Mouse (Mus musculus) A20 (cell line): Measurements from ENCODE around the gene Ralgps1.

Experiments
- DNase-seq: peaks from one replicate; pipeline ENCODE4 v3.0.0-alpha.2; 2011; ENCODE audit warnings: low read depth, low spot score

Ralgps1 gene

GRCm38 (mm10) chr2:33280525-33280924, 90.8 kb downstream of the Ralgps1 start:
- DNase-seq, result no peak

- DNase-seq, result no peak
Observed at GRCm38 (mm10) chr2:33279758-33280157, 91.5 kb downstream of the Ralgps1 start.

- DNase-seq, result no peak
Observed at GRCm38 (mm10) chr2:33274719-33275490, 96.4 kb downstream of the Ralgps1 start.

- DNase-seq, result no peak
Observed at GRCm38 (mm10) chr2:33272665-33273439, 98.4 kb downstream of the Ralgps1 start.

- no peak for DNase-seq
Observed at GRCm38 (mm10) chr2:33271511-33271910, 99.8 kb downstream of the Ralgps1 start.

GRCm38 (mm10) chr2:33270569-33270968, 100.7 kb downstream of the Ralgps1 start:
- DNase-seq, result no peak

GRCm38 (mm10) chr2:33269132-33269493, 102.2 kb downstream of the Ralgps1 start:
- DNase-seq, result no peak

GRCm38 (mm10) chr2:33268384-33269131, 102.7 kb downstream of the Ralgps1 start:
- DNase-seq, result no peak

- DNase-seq, result no peak
Observed at GRCm38 (mm10) chr2:33267075-33267474, 104.2 kb downstream of the Ralgps1 start.

GRCm38 (mm10) chr2:33265793-33266192, 105.5 kb downstream of the Ralgps1 start:
- DNase-seq, result no peak

- no peak for DNase-seq
Observed at GRCm38 (mm10) chr2:33261475-33261874, 109.8 kb downstream of the Ralgps1 start.

- no peak for DNase-seq
Observed at GRCm38 (mm10) chr2:33260772-33261171, 110.5 kb downstream of the Ralgps1 start.

- DNase-seq, result no peak
Observed at GRCm38 (mm10) chr2:33256769-33257537, 114.3 kb downstream of the Ralgps1 start.

- no peak for DNase-seq
Observed at GRCm38 (mm10) chr2:33254318-33254985, 116.8 kb downstream of the Ralgps1 start.

- no peak for DNase-seq
Observed at GRCm38 (mm10) chr2:33253572-33254190, 117.6 kb downstream of the Ralgps1 start.

- DNase-seq, result no peak
Observed at GRCm38 (mm10) chr2:33252751-33253150, 118.5 kb downstream of the Ralgps1 start.

GRCm38 (mm10) chr2:33249922-33250633, 121.2 kb downstream of the Ralgps1 start:
- DNase-seq, result no peak

- no peak for DNase-seq
Observed at GRCm38 (mm10) chr2:33248549-33248948, 122.7 kb downstream of the Ralgps1 start.

- no peak for DNase-seq
Observed at GRCm38 (mm10) chr2:33246841-33247240, 124.4 kb downstream of the Ralgps1 start.

- DNase-seq, result no peak
Observed at GRCm38 (mm10) chr2:33245350-33245749, 125.9 kb downstream of the Ralgps1 start.
